Mouse (Mus musculus): ENCODE measurements around the gene Il2. TPM values are rescaled to one million over a fixed set of nuclear protein-coding genes. Genes with fewer than 3 reads are reported as not detected.

Gene Il2
- total and polyA plus RNA-seq, 3 experiments = 0.34 TPM; not detected in 2

GRCm38 (mm10) chr3:37144979-37145378 is 19.2 kb upstream of the Il2 start:
- Histone ChIP-seq H3K4me1 (ENCODE audit: control insufficient read depth in 1 of 2, insufficient read depth in 2 of 2) (peaks cover 0 to 15% of the 10 kb centered on the region in 2 experiments; a peak in 2 of 4 replicates), H3K4me2 (ENCODE audit: insufficient read depth, low read depth, poor library complexity, severe bottlenecking) (no peak overlapping the region), H3K9me3 (replicated peaks; ENCODE audit: low read length) (no peaks in the 10 kb centered on the region), H3K4me3 (replicated peaks in 1 of 3; ENCODE audit: low read depth in 2 of 3, low read length in 2 of 3, poor library complexity in 1 of 3) (no peak overlapping the region), H3K27ac (ENCODE audit: insufficient read depth, low read depth) (no peak overlapping the region), H3K79me2 (replicated peaks; ENCODE audit: control insufficient read depth, extremely low read depth, insufficient read depth, poor library complexity, severe bottlenecking) (no peaks in the 10 kb centered on the region), H3K9ac (ENCODE audit: insufficient read depth, low read depth) (no peak overlapping the region), H3K36me3 (replicated peaks in 1 of 2; ENCODE audit: control insufficient read depth in 1 of 2, insufficient read depth in 1 of 2, low read length in 1 of 2) (no peaks in the 10 kb centered on the region), H3K27me3 (replicated peaks) (no peaks in the 10 kb centered on the region)
- DNase-seq (ENCODE audit: extremely low read depth) = no peak
- dilution Hi-C loops (cut with MboI; ENCODE audit: extremely low pct_ligation_motif_present, extremely low pct_unique_long_range_greater_than_20kb, low sequenced_read_pairs) = no loop called here
- no peak for TF ChIP-seq RAD21 (IDR thresholded peaks at IDR 0.05; ENCODE audit: low read depth, low read length)
- no peak for TF ChIP-seq E2F4 (IDR thresholded peaks at IDR 0.05; ENCODE audit: insufficient replicate concordance, low read depth, low read length)
- no peak for TF ChIP-seq JUN (IDR thresholded peaks at IDR 0.05; ENCODE audit: insufficient read depth, low read depth, low read length)
- no peak for TF ChIP-seq UBTF (IDR thresholded peaks at IDR 0.05; ENCODE audit: low read depth, low read length)
- no peak for TF ChIP-seq SIN3A (IDR thresholded peaks at IDR 0.05; ENCODE audit: low read length)
- no peak for TF ChIP-seq TBP (conservative IDR thresholded peaks at IDR 0.05; ENCODE audit: low read depth, low read length)
- TF ChIP-seq JUND (conservative IDR thresholded peaks at IDR 0.05; ENCODE audit: low read depth, low read length) = no peak
- TF ChIP-seq CTCF (conservative IDR thresholded peaks at IDR 0.05 in 1 of 2, IDR thresholded peaks at IDR 0.05 in 1 of 2; ENCODE audit: low read depth in 2 of 2, low read length in 2 of 2) = no peak
- TF ChIP-seq NRF1 (IDR thresholded peaks at IDR 0.05; ENCODE audit: low read depth, low read length) = no peak
- TF ChIP-seq MAFK (IDR thresholded peaks at IDR 0.05; ENCODE audit: insufficient replicate concordance, low read length) = no peak
- no peak for TF ChIP-seq EP300 (IDR thresholded peaks at IDR 0.05; ENCODE audit: low read length)
- no peak for TF ChIP-seq USF2 (conservative IDR thresholded peaks at IDR 0.05; ENCODE audit: low read depth, low read length)
- TF ChIP-seq PAX5 (IDR thresholded peaks at IDR 0.05; ENCODE audit: low read length) = no peak
- no peak for TF ChIP-seq POLR2AphosphoS2 (IDR thresholded peaks at IDR 0.05; ENCODE audit: low read depth, low read length)
- no peak for TF ChIP-seq POLR2A (IDR thresholded peaks at IDR 0.05; ENCODE audit: low read depth, low read length)
- no peak for TF ChIP-seq ETS1 (conservative IDR thresholded peaks at IDR 0.05; ENCODE audit: low read depth, low read length)
- no peak for TF ChIP-seq GABPA (IDR thresholded peaks at IDR 0.05; ENCODE audit: insufficient replicate concordance, low read depth, low read length)
- TF ChIP-seq MEF2A (IDR thresholded peaks at IDR 0.05; ENCODE audit: borderline replicate concordance, low read depth, low read length) = no peak
- TF ChIP-seq ZC3H11A (IDR thresholded peaks at IDR 0.05; ENCODE audit: low read depth, low read length) = no peak
- in situ Hi-C loops (cut with MboI; ENCODE audit: low pct_ligation_motif_present, low pct_unique_long_range_greater_than_20kb, low sequenced_read_pairs) = no loop called here

- H3K27ac ChIP-seq (ENCODE audit: insufficient read depth, low read depth) = no peak overlapping the region
- no peak overlapping the region for H3K9ac ChIP-seq (ENCODE audit: insufficient read depth, low read depth)
- H3K79me2 ChIP-seq (replicated peaks; ENCODE audit: control insufficient read depth, extremely low read depth, insufficient read depth, poor library complexity, severe bottlenecking) = no peaks in the 10 kb centered on the region
- H3K4me1 ChIP-seq (ENCODE audit: control insufficient read depth in 1 of 2, insufficient read depth in 2 of 2) = peaks cover 0 to 17% of the 10 kb centered on the region in 2 experiments; a peak in 2 of 4 replicates
- H3K36me3 ChIP-seq (replicated peaks in 1 of 2; ENCODE audit: control insufficient read depth in 1 of 2, insufficient read depth in 1 of 2, low read length in 1 of 2) = no peaks in the 10 kb centered on the region
- no peak overlapping the region for H3K4me2 ChIP-seq (ENCODE audit: insufficient read depth, low read depth, poor library complexity, severe bottlenecking)
- no peaks in the 10 kb centered on the region for H3K27me3 ChIP-seq (replicated peaks)
- DNase-seq (ENCODE audit: extremely low read depth) = no peak
- in situ Hi-C loops (cut with MboI; ENCODE audit: low pct_ligation_motif_present, low pct_unique_long_range_greater_than_20kb, low sequenced_read_pairs) (no loop called here), dilution Hi-C loops (cut with MboI; ENCODE audit: extremely low pct_ligation_motif_present, extremely low pct_unique_long_range_greater_than_20kb, low sequenced_read_pairs) (no loop called here)
- no peak for TF ChIP-seq RAD21 (IDR thresholded peaks at IDR 0.05; ENCODE audit: low read depth, low read length)
- no peak for TF ChIP-seq ZKSCAN1 (IDR thresholded peaks at IDR 0.05; ENCODE audit: borderline replicate concordance, low read depth, low read length)
- no peak for TF ChIP-seq CHD1 (IDR thresholded peaks at IDR 0.05; ENCODE audit: low read depth, low read length)
- TF ChIP-seq TCF12 (IDR thresholded peaks at IDR 0.05; ENCODE audit: low read depth, low read length) = no peak
- TF ChIP-seq IRF4 (IDR thresholded peaks at IDR 0.05; ENCODE audit: low read depth, low read length) = no peak
- TF ChIP-seq JUND (conservative IDR thresholded peaks at IDR 0.05; ENCODE audit: low read depth, low read length) = no peak
- TF ChIP-seq SMC3 (IDR thresholded peaks at IDR 0.05; ENCODE audit: low read depth, low read length) = no peak
- no peak for TF ChIP-seq ZNF384 (IDR thresholded peaks at IDR 0.05; ENCODE audit: low read depth, low read length)
- no peak for TF ChIP-seq JUN (IDR thresholded peaks at IDR 0.05; ENCODE audit: insufficient read depth, low read depth, low read length)
- TF ChIP-seq MAFK (IDR thresholded peaks at IDR 0.05; ENCODE audit: insufficient replicate concordance, low read length) = no peak
- no peak for TF ChIP-seq CTCF (conservative IDR thresholded peaks at IDR 0.05 in 1 of 2, IDR thresholded peaks at IDR 0.05 in 1 of 2; ENCODE audit: low read depth in 2 of 2, low read length in 2 of 2)
- no peak for TF ChIP-seq NRF1 (IDR thresholded peaks at IDR 0.05; ENCODE audit: low read depth, low read length)
- no peak overlapping the region for H3K4me3 ChIP-seq (replicated peaks in 1 of 3; ENCODE audit: low read depth in 2 of 3, low read length in 2 of 3, poor library complexity in 1 of 3)
- no peaks in the 10 kb centered on the region for H3K9me3 ChIP-seq (replicated peaks; ENCODE audit: low read length)
Measured at GRCm38 (mm10) chr3:37141827-37142226, 16.1 kb upstream of the Il2 start.

All from CH12.LX (cell line).